Mouse (Mus musculus) olfactory bulb, adult 2 months (tissue): ENCODE data around the gene Gpam. TPM values are rescaled to one million over a fixed set of nuclear protein-coding genes. Genes with fewer than 3 reads are reported as not detected.
"Not testable (repeated sequence)": the region's sequence is repeated elsewhere in the genome, so short reads cannot be mapped to it uniquely, and the experiment has no call there.

Experiments used
- H3K27ac ChIP-seq: fragments of 200-500 bp; 2 replicates; pipeline ENCODE4 v1.5.1; 2012; ENCODE audit warnings: low read depth, low read length; ENCODE audit not compliant: insufficient read depth
- H3K4me1 ChIP-seq: fragments of 200-500 bp; 2 replicates; pipeline ENCODE4 v1.6.1; 2012; ENCODE audit warnings: low read length; ENCODE audit not compliant: control insufficient read depth, insufficient read depth
- H3K4me3 ChIP-seq: fragments of 200-500 bp; 2 replicates; pipeline ENCODE4 v1.5.1; 2012; ENCODE audit warnings: mild to moderate bottlenecking, low read depth, low read length, moderate library complexity; ENCODE audit not compliant: insufficient read depth
- CTCF ChIP-seq: fragments of 200-500 bp; IDR thresholded peaks from 2 replicates; pipeline ENCODE4 v1.5.1; 2012; ENCODE audit warnings: low read depth, mild to moderate bottlenecking, low read length, moderate library complexity; ENCODE audit not compliant: insufficient read depth
- POLR2A ChIP-seq: fragments of 200-500 bp; IDR thresholded peaks from 2 replicates; pipeline ENCODE4 v1.6.1; 2012; ENCODE audit warnings: mild to moderate bottlenecking, low read depth, low read length, moderate library complexity; ENCODE audit not compliant: insufficient read depth
- WGBS: fragments of 180-500 bp; shearing (Covaris S2); methylation state at CpG from one replicate; pipeline ENCODE4 v1.1.7; 2018; 5-methylcytosine and 5-hydroxymethylcytosine counted together
- polyA plus RNA-seq: library from polyadenylated mRNA; stranded (reverse); fragments of >200 nt; gene quantifications from 2 replicates; pipeline ENCODE4 v1.2.4, GENCODE M21; 2012; ENCODE audit warnings: low replicate concordance; ENCODE audit not compliant: missing spikeins, insufficient read depth, insufficient read length

Gene Gpam
- polyA plus RNA-seq, 1 experiment = not detected

- Histone ChIP-seq H3K27ac (no peak overlapping the region), H3K4me3 (no peak overlapping the region), H3K4me1 (no peaks in the 10 kb centered on the region; the same call in 1 of the 2 replicates)
- WGBS = 93% methylated on average over 1 of the region's 1 CpGs
- TF ChIP-seq POLR2A (no peak), CTCF (no peak)
These were observed 37.1 kb upstream of the Gpam start for GRCm38 (mm10) chr19:55164162-55164561.

- peaks cover 3% of the 10 kb centered on the region for H3K4me1 ChIP-seq
- WGBS = 87% methylated on average over 4 of the region's 4 CpGs
- TF ChIP-seq POLR2A (no peak), CTCF (no peak)
- no peak overlapping the region for H3K4me3 ChIP-seq
- H3K27ac ChIP-seq = no peak overlapping the region
These were observed 35.2 kb upstream of the Gpam start for GRCm38 (mm10) chr19:55162271-55162670.

GRCm38 (mm10) chr19:55159826-55160225, 32.8 kb upstream of the Gpam start:
- WGBS = 89% methylated on average over 6 of the region's 6 CpGs
- no peak overlapping the region for H3K27ac ChIP-seq
- H3K4me3 ChIP-seq = no peak overlapping the region
- no peak for TF ChIP-seq CTCF
- H3K4me1 ChIP-seq = peaks cover 3% of the 10 kb centered on the region

- 26% methylated on average over 8 of the region's 8 CpGs for WGBS
- H3K4me1 ChIP-seq = peaks cover 3% of the 10 kb centered on the region
- H3K4me3 ChIP-seq = no peak overlapping the region
- H3K27ac ChIP-seq = no peak overlapping the region
- TF ChIP-seq CTCF (no peak), POLR2A (no peak)
These were observed 31.6 kb upstream of the Gpam start for GRCm38 (mm10) chr19:55158606-55159005.

DNA sequence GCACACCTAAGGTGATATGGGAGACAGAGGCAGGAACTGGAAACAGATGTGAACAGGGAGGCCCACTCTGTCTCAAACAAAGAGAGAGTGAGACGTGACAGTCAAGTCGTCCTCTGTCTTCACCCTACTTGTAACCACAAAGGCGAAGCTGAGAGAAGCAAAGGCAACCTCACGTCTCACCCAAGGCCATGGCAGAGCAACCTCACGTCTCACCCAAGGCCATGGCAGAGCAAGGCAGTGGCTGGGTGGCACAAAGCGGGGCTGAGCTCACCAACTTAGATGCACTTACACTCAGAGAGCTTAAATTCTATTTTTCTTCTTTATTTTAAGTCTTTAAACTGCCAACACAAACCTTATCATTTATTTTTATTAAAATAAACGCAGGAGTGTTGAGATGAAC, 30.0 kb upstream of the Gpam start:
- 95% methylated on average over 7 of the region's 7 CpGs for WGBS

GRCm38 (mm10) chr19:55152983-55153382, 25.9 kb upstream of the Gpam start:
- TF ChIP-seq POLR2A (no peak), CTCF (no peak)
- Histone ChIP-seq H3K4me3 (no peak overlapping the region), H3K4me1 (peaks cover under 1% of the 10 kb centered on the region; the same call in 1 of the 2 replicates), H3K27ac (no peak overlapping the region)
- WGBS = 92% methylated on average over 6 of the region's 6 CpGs

More for the DNA sequence above, 30.0 kb upstream of the Gpam start:
- Histone ChIP-seq H3K4me1 (peaks cover 3% of the 10 kb centered on the region), H3K27ac (no peak overlapping the region), H3K4me3 (no peak overlapping the region)
- TF ChIP-seq POLR2A = no peak

DNA sequence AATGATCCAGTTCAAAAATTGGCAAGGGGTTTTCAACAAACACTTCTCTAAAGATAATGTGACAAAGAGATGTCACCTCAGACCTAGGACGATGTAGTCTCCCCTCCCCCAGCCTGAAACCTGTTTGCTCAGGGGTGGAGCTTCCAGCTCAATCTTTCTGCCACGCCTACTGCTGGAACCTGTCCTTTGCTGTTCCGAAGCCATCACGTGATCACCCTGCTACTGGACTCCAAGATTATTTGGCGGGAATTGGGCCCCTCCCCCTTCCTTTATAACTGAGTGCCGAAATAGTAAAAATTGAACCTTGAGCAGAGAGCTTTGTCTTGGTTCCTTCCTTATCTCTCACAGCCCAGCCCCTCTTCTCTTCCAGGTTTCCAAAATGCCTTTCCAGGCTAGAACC, 25.2 kb upstream of the Gpam start:
- 74% methylated on average over 6 of the region's 6 CpGs for WGBS
- H3K4me3 ChIP-seq, H3K27ac ChIP-seq, H3K4me1 ChIP-seq: not testable (repeated sequence)

GRCm38 (mm10) chr19:55149646-55150045, 22.6 kb upstream of the Gpam start:
- TF ChIP-seq POLR2A = no peak
- TF ChIP-seq CTCF = no peak
- H3K4me1 ChIP-seq = peaks cover 10% of the 10 kb centered on the region
- no peak overlapping the region for H3K27ac ChIP-seq
- 65% methylated on average over 6 of the region's 6 CpGs for WGBS
- H3K4me3 ChIP-seq = no peak overlapping the region

- Histone ChIP-seq H3K4me1 (peaks cover 13% of the 10 kb centered on the region), H3K4me3 (no peak overlapping the region), H3K27ac (no peak overlapping the region)
- no peak for TF ChIP-seq POLR2A
- 93% methylated on average over 6 of the region's 6 CpGs for WGBS
These were observed 21.1 kb upstream of the Gpam start for GRCm38 (mm10) chr19:55148109-55148508.

DNA sequence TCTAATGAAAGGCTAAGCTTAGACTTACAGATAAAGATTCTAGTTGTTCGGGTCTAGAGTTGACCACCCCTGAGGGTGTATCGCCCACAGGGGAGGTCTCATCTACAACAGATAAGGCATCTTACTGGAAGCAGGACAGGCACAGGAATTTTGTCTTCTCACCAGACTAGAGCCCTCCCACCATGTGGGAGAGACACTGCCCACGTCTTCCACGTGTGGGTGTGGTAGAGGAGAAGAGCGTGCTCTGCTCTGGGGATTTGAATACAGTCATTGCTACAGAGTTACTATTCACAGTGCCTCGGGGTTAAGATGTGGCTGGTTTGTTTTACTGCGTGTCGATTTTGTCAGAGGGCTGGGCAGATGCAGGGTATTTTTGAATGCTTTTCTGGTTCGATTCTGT, 20.5 kb upstream of the Gpam start:
- 50% methylated on average over 9 of the region's 9 CpGs for WGBS
- no peak overlapping the region for H3K4me3 ChIP-seq
- no peak overlapping the region for H3K27ac ChIP-seq
- TF ChIP-seq POLR2A (no peak), CTCF (no peak)
- peaks cover 13% of the 10 kb centered on the region for H3K4me1 ChIP-seq

GRCm38 (mm10) chr19:55145136-55145535, 18.1 kb upstream of the Gpam start:
- whole genome bisulfite sequencing = 89% methylated on average over 2 of the region's 2 CpGs
- TF ChIP-seq POLR2A = no peak
- TF ChIP-seq CTCF = no peak
- no peak overlapping the region for H3K4me3 ChIP-seq
- H3K27ac ChIP-seq = no peak overlapping the region
- peaks cover 13% of the 10 kb centered on the region for H3K4me1 ChIP-seq
